Mouse (Mus musculus) MEL (cell line): ENCODE results near the gene Smyd1. TPM values are rescaled to one million over a fixed set of nuclear protein-coding genes. Genes with fewer than 3 reads are reported as not detected.

ENCODE experiments used
- DNase-seq: peaks from one replicate; pipeline ENCODE4 v3.0.0; 2011; ENCODE audit warnings: low read depth, low spot score
- H3K27ac ChIP-seq: 2 replicates; pipeline ENCODE4 v1.5.1; 2012; ENCODE audit warnings: low read depth, mild to moderate bottlenecking, control low read depth, low read length, moderate library complexity; ENCODE audit not compliant: control insufficient read depth
- H3K27me3 ChIP-seq, 2 experiments: fragments of 150-350 bp in 1 of 2; sonication (generic) in 1 of 2; 2 replicates each; pipeline ENCODE4 v1.6.1; 2012; ENCODE audit warnings: low read length in 2 of 2, mild to moderate bottlenecking in 2 of 2, improper control_type of control experiment in 1 of 2, moderate library complexity in 1 of 2; ENCODE audit not compliant: insufficient read depth in 2 of 2, control insufficient read depth in 1 of 2
- H3K36me3 ChIP-seq, 2 experiments: 2 replicates each; pipeline ENCODE4 v1.6.1; 2012 to 2014; ENCODE audit warnings: low read length in 2 of 2, improper control_type of control experiment in 1 of 2, inconsistent platforms in 1 of 2, mild to moderate bottlenecking in 1 of 2; ENCODE audit not compliant: insufficient read depth in 2 of 2, control insufficient read depth in 1 of 2
- H3K4me1 ChIP-seq, 2 experiments: fragments of 150-350 bp in 1 of 2; sonication (generic) in 1 of 2; 2 replicates each; pipeline ENCODE4 v1.6.1; 2012; ENCODE audit warnings: low read length in 2 of 2, improper control_type of control experiment in 1 of 2, mild to moderate bottlenecking in 1 of 2; ENCODE audit not compliant: insufficient read depth in 2 of 2, control insufficient read depth in 1 of 2
- H3K4me3 ChIP-seq, 2 experiments: fragments of 150-350 bp in 1 of 2; sonication (generic) in 1 of 2; 2 replicates each; pipeline ENCODE4 v1.5.1; 2012; ENCODE audit warnings: low read depth in 2 of 2, low read length in 2 of 2, mild to moderate bottlenecking in 2 of 2, moderate library complexity in 2 of 2, control low read depth in 1 of 2, improper control_type of control experiment in 1 of 2; ENCODE audit not compliant: control insufficient read depth in 1 of 2, insufficient read depth in 1 of 2
- H3K79me2 ChIP-seq: 2 replicates; pipeline ENCODE4 v1.6.1; 2012; ENCODE audit warnings: mild to moderate bottlenecking, low read length, moderate library complexity; ENCODE audit not compliant: control insufficient read depth, poor library complexity, insufficient read depth
- H3K9ac ChIP-seq: 2 replicates; pipeline ENCODE4 v1.6.1; 2012; ENCODE audit warnings: low read depth, mild to moderate bottlenecking, control low read depth, low read length, moderate library complexity; ENCODE audit not compliant: control insufficient read depth, poor library complexity, severe bottlenecking
- H3K9me3 ChIP-seq: fragments of 150-350 bp; sonication (generic); replicated peaks from 2 replicates; pipeline ENCODE4 v1.6.1; 2012; ENCODE audit warnings: mild to moderate bottlenecking, low read length, improper control_type of control experiment, moderate library complexity; ENCODE audit not compliant: insufficient read depth
- JUND ChIP-seq: IDR thresholded peaks from 2 replicates; pipeline ENCODE4 v1.6.1; 2011; ENCODE audit warnings: low read depth, mild to moderate bottlenecking, improper control_type of control experiment, low read length
- MAFK ChIP-seq: IDR thresholded peaks from 2 replicates; pipeline ENCODE4 v1.6.1; 2011; ENCODE audit warnings: low read depth, mild to moderate bottlenecking, low read length, improper control_type of control experiment, borderline replicate concordance
- MYC ChIP-seq: IDR thresholded peaks from 2 replicates; pipeline ENCODE4 v1.6.1; 2011; ENCODE audit warnings: low read depth, mild to moderate bottlenecking, low read length, improper control_type of control experiment, moderate library complexity
- NRF1 ChIP-seq: IDR thresholded peaks from 2 replicates; pipeline ENCODE4 v1.6.1; 2014; ENCODE audit warnings: low read depth, mild to moderate bottlenecking, inconsistent platforms, low read length, improper control_type of control experiment, moderate library complexity; ENCODE audit not compliant: poor library complexity, insufficient read depth, severe bottlenecking
- POLR2AphosphoS2 ChIP-seq: IDR thresholded peaks from 2 replicates; pipeline ENCODE4 v1.6.1; 2011; ENCODE audit warnings: low read length, improper control_type of control experiment
- ZMIZ1 ChIP-seq: IDR thresholded peaks from 2 replicates; pipeline ENCODE4 v1.6.1; 2012; ENCODE audit warnings: low read depth, mild to moderate bottlenecking, inconsistent platforms, low read length, improper control_type of control experiment, moderate library complexity
- ZNF384 ChIP-seq: IDR thresholded peaks from 2 replicates; pipeline ENCODE4 v1.6.1; 2012; ENCODE audit warnings: low read depth, mild to moderate bottlenecking, inconsistent platforms, low read length, improper control_type of control experiment
- polyA plus RNA-seq, 2 experiments: library from polyadenylated mRNA; stranded (reverse) in 1 of 2; unstranded in 1 of 2; fragments of >175 nt in 1 of 2; fragments of >200 nt in 1 of 2; gene quantifications; 2 replicates each; pipeline versions ENCODE4 v1.2.1 to v1.2.4; 2012; ENCODE audit warnings: low replicate concordance in 2 of 2, low read depth in 1 of 2; ENCODE audit not compliant: insufficient read length in 2 of 2, insufficient read depth in 1 of 2, missing spikeins in 1 of 2
- total RNA-seq: library from RNA; depleted of rRNA; stranded (reverse); fragments of 300-350 nt; gene quantifications from 2 replicates; pipeline ENCODE4 v1.2.3, GENCODE M21; 2012

The Smyd1 gene
- total and polyA plus RNA-seq, 3 experiments, result 0.19 TPM; not detected in 2

DNA sequence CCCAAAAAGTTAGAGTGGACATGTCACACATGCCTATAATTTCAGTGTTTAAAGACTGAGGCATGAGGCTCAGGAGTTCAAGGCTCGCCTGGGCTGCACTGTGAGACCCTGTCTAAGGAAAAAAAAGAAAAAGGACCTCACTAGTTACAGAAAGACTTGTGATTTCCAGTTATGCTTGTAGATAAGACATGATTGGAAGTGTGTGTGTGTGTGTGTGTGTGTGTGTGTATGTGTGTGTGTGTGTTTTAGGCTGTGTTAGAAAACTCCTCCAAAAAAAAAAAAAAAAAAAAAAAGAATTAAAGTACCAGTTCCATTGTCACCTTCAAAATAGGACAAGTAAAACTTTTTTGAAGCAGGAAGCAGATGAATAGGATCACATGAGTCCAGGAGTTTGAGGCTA is 47.4 kb downstream of the Smyd1 start:
- TF ChIP-seq ZNF384 (peak; percentile 75), JUND (no peak)
- TF ChIP-seq, all 39 proteins: peak for 1
- no peak overlapping the region for H3K4me3 ChIP-seq
- no peak overlapping the region for H3K9ac ChIP-seq
- no peaks in the 10 kb centered on the region for H3K9me3 ChIP-seq
- peaks cover 0 to 25% of the 10 kb centered on the region in 2 experiments; a peak in 3 of 4 replicates for H3K36me3 ChIP-seq
- peaks cover 21% of the 10 kb centered on the region for H3K79me2 ChIP-seq
- H3K4me1 ChIP-seq, result peaks cover 6 to 9% of the 10 kb centered on the region in 2 experiments; a peak in 3 of 4 replicates
- H3K27me3 ChIP-seq, result no peaks in the 10 kb centered on the region
- no peak for DNase-seq
- H3K27ac ChIP-seq, result no peak overlapping the region

DNA sequence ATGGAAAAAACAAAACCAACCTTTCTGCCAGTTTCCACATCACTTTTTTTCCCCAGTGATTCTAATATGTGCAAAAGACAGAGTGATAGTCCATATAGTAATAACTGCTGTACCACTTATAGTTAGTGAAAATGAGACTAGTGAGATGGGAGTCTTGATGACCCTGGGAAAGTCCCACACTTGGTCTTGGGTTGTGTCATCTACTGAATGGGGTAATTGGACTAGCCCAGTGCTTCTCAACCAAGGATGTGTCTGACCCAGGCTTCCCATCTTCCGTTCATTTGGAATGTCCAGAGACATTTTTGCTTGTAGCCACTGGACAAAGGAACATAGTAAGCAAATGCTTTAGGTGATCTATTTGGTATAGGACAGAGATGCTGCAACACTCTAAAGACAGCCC is 48.3 kb downstream of the Smyd1 start:
- peaks cover 21% of the 10 kb centered on the region for H3K79me2 ChIP-seq
- no peak for DNase-seq
- H3K9me3 ChIP-seq, result no peaks in the 10 kb centered on the region
- H3K27me3 ChIP-seq, result no peaks in the 10 kb centered on the region
- H3K4me1 ChIP-seq, result peaks cover 10 to 15% of the 10 kb centered on the region in 2 experiments; a peak in 3 of 4 replicates
- H3K36me3 ChIP-seq, result peaks cover 0 to 28% of the 10 kb centered on the region in 2 experiments; a peak in 3 of 4 replicates
- TF ChIP-seq POLR2AphosphoS2 (peak; percentile 14), MAFK (no peak), NRF1 (no peak)
- no peak overlapping the region for H3K4me3 ChIP-seq
- no peak overlapping the region for H3K9ac ChIP-seq
- H3K27ac ChIP-seq, result no peak overlapping the region

- TF ChIP-seq MYC (no peak), ZMIZ1 (no peak), ZNF384 (peak; percentile 52; the same call in 1 of the 2 replicates), POLR2AphosphoS2 (no peak)
- H3K4me3 ChIP-seq, result peak overlapping the region; percentile 82 to 83
Measured at GRCm38 (mm10) chr6:71272316-71272741, 49.7 kb downstream of the Smyd1 start.

More at GRCm38 (mm10) chr6:71272316-71272741, 49.7 kb downstream of the Smyd1 start:
- Histone ChIP-seq H3K79me2 (peaks cover 21% of the 10 kb centered on the region), H3K27ac (peak overlapping the region; percentile 80), H3K9ac (peak overlapping the region; percentile 92), H3K4me1 (peaks cover 14 to 16% of the 10 kb centered on the region in 2 experiments), H3K36me3 (peaks cover 0 to 25% of the 10 kb centered on the region in 2 experiments; a peak in 3 of 4 replicates), H3K27me3 (no peaks in the 10 kb centered on the region), H3K9me3 (no peaks in the 10 kb centered on the region)
- peak; percentile 62 for DNase-seq
